Mouse (Mus musculus) inflammation-experienced regulatory T-cells, adult 6 months (primary cell): ENCODE data around the gene Actn1. TPM values are rescaled to one million over a fixed set of nuclear protein-coding genes. Genes with fewer than 3 reads are reported as not detected.

Experiments
- ATAC-seq: one replicate; pipeline ENCODE4 v1.8.0; 2017
- polyA plus RNA-seq, 3 experiments: library from polyadenylated mRNA; unstranded; fragments of 100-300 nt; shearing (Covaris generic); gene quantifications; one replicate each; pipeline ENCODE4 v1.2.1; 2017

The Actn1 gene
- polyA plus RNA-seq, 3 experiments from 2014 or later: 9.2 to 43.5 (median 30.1) TPM

GRCm38 (mm10) chr12:80132250-80133003 is 127.7 kb downstream of the Actn1 start:
- peak; percentile 32 for ATAC-seq

GRCm38 (mm10) chr12:80131359-80132249 is 128.6 kb downstream of the Actn1 start:
- ATAC-seq: peak; percentile 14

DNA sequence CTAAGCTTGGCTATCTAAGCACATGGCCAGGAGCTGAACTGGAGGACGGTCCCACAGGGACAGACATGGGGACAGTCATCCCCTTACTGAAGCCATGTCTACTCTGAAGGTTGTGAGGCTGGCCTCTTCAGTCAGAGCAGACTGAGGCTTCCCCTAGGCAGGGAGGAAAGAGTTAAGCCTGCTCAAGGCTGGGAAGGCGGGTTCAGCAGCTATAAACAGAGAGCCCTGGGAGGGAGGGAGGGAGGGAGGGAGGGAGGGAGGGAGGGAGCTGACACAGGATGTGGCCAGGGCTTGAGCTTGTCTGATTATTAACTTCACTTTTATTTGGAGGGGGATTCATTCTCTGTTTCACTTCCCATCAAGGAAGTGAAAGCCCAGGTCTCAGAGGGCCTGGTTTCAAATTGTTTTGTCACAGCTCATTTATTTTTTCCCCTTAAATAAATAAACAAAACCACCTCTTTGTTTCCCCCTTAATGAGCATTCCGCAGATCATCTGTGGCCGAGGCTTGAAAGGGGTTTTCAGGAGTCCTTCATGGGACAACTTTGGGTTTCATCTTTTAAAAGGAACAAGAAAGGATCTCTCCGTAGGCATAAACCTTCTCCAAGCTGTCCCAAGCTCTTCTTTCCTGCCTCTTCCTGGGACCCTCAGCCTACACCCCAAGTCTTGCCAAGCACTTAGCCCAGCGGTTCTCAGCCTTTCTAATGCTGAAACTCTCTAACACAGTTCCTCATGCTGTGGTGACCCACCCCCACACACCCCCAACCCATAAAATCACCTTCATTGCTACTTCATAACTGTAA is 129.4 kb downstream of the Actn1 start:
- peak; percentile 70 for ATAC-seq

GRCm38 (mm10) chr12:80129531-80129930 is 130.6 kb downstream of the Actn1 start:
- ATAC-seq: no peak

DNA sequence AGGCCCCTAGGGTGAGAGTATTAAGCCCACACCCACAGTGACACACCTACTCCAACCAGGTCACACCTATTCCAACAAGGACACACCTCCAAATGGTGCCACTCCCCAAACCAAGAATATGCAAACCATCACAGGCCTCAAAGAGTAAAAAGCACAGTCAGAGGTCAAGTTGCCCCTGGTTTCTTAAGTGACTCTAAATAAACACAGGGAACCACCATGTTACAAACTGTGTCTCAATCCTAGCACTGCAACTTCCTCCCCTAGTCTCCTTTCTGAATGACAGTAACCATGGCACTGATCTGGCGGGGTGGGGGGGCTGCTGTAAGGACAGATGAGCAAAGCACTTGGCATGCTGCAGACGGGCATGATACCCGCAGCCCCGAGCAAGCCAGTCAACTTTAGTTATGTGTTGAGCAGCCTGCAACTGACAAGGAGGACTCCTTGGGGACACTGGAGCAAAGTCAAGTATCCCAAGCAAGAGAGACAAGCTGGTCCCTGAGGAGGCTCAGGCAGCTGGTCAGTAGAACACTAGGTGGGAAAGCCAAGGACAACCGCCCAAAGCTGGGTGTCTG is 132.9 kb downstream of the Actn1 start:
- no peak for ATAC-seq

DNA sequence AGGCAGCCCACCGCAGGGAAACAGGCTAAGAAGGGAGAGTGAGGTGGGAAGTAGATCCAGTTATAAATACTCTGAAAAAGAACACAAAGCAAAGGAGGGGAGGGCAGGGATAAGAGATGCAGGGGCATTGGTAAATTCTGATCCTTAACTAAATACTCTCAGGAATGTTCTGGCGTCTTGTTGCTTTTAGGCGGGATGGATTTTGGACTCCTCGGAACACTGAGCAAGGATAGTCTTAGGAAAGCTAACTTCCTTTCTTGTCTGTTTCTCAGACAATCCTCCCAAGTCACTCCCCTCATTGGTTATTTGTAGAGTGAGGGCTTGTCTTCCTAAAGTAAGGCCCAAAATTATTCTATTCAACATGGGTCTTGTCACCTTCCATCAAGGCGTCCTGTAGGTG is 134.9 kb downstream of the Actn1 start:
- no peak for ATAC-seq

DNA sequence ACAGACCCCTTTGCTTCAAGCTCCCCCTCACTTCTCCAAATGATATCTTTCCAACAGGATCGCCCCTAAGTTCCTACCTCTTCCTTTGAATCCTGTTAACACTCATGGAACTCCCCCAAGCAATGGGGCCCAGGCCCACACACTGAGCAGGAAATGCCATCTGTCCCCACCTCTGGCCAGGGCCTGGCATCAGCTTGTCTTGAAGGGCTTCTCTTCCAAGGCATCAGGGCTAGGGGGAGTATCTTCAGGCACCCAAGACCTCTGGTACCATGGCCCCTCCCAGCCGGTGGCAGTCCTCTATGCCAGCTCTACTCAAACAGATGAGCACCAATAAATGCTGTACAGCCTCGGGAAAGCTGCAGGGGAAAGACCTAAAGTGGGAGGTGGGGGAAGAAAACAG is 135.4 kb downstream of the Actn1 start:
- ATAC-seq: no peak

GRCm38 (mm10) chr12:80124211-80124610 is 136.0 kb downstream of the Actn1 start:
- no peak for ATAC-seq

GRCm38 (mm10) chr12:80123227-80123803 is 136.9 kb downstream of the Actn1 start:
- ATAC-seq: no peak

- no peak for ATAC-seq
Measured at GRCm38 (mm10) chr12:80121438-80121837, 138.7 kb downstream of the Actn1 start.

GRCm38 (mm10) chr12:80118588-80118987 is 141.6 kb downstream of the Actn1 start:
- ATAC-seq: no peak

Other genes with a start within 250 kb of the Actn1 start
- 100 to 1,000 TPM; 109 to 177 (median 123) TPM for gene Zfp36l1, start 147.4 kb downstream of the Actn1 start, polyA plus RNA-seq
- 10 to 100 TPM; 15.3 to 18.7 (median 16.5) TPM for gene Dcaf5, start 176.2 kb upstream of the Actn1 start, polyA plus RNA-seq
- 10 to 100 TPM; 17.8 to 30.0 (median 25.9) TPM for gene Exd2, start 202.7 kb upstream of the Actn1 start, polyA plus RNA-seq